Mouse (Mus musculus) naive thymus-derived CD4-positive, alpha-beta T cell, adult 2 months (primary cell): ENCODE results near the gene Gm45713.
"Not testable (repeated sequence)": the region's sequence is repeated elsewhere in the genome, so short reads cannot be mapped to it uniquely, and the experiment has no call there.

Source experiments
- DNase-seq: peaks from one replicate; pipeline ENCODE4 v3.0.0-alpha.2; 2011; ENCODE audit warnings: low read depth

The Gm45713 gene

DNA sequence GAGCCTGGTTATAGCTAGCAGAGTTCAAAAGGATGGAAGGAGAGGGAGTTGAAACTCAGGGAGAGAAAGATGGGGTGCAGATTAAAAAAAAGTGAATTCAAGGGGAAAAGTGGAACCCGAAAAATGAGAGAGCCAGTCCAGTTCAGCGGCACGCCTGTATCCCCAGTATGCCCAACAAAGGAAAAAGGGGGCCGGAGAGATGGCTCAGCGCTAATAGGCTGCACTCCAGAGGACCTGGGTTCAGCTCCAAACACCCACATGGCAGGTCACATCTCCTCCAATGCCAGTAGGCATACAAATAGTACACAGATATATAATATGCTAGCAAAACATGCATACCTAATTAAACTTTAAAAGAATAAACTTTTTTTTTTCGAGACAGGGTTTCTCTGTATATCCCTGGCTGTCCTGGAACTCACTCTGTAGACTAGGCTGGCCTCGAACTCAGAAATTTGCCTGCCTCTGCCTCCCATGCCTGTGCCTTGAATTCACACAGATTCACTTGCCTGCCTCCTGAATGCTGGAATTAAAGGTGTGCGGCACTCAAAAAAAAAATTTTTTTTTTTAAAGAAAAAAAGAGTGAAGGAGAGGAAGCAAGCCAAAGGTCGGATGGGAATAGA, 27.1 kb upstream of the Gm45713 start:
- DNase-seq: no peak

DNA sequence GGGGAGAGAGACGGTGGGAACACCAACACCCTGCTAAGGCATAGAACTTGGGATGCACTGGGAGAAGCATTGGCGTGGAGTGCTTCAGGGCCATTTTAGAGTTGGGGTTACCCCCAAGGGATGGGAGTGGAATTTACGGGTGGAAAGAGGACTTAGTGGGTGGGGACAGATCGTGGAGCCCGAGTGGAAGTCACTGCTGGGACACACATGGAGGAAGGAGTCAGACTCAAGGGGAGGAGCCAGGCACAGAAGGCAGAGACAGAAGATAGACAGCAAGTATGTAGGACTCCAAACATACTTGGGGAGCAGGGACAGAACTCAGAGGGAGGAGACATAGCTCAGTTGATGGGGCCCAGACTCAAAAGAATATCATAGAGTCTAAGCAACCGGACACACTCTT, 26.5 kb upstream of the Gm45713 start:
- DNase-seq: no peak

DNA sequence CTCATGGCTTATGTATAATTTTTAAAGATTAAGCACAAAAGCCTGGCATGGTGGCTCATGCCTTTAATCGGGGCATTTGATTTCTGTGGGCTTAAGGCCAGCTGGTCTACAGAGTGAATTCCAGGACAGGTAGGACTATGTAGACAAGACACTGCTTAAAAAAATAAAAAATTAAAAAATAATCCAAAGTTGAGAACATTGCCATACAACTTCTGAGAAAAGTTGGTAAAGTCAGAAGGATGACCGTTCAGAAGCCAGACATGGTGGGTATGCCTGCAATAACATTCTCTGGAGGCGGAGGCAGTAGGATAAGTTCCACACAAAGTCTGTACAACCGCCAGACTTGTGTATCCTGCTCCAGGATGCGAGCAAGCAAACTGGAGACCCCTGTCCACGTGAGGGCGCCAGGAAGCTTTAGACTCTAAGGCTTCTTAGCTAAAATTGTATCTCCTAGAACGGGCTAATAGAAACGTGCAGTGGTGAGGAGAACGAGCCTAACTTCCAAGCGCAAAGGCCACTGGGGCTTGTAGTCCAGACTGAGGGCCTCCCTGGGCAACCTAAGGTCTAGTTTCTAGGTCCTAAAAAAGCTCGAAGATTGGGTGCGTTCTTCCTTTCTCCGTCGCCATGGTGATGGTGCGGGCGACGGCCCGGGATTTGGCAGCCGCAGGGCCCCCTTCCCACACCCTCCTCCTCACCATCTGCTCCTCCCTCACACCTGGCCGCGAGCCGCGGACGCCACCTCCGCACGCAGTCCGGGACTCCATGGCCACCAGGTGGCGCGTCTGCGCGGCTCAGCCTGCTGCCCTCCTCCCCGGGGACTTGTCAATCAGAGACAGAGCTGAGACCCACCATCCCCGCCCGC, 25.8 kb upstream of the Gm45713 start:
- peak; percentile 93 for DNase-seq

DNA sequence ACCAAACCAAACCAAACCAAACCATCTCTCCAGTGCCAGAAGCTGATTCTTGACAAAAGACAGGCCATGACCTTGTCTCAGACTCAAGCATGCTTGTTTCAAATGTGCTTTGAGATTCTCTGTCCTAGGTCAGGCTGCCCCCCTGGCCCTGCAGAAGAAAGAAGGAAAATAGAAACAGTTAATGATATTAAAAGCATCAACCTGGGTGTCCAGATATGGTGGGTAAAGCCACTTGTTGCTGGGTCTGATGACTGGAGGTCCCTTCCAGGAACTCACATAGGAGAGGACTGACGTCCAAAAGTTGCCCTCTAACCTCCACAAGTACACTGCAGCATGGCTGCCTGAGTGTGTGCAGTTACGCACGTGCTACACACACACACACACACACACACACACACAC, 24.8 kb upstream of the Gm45713 start:
- DNase-seq: no peak

GRCm38 (mm10) chr7:45160316-45160800, 24.3 kb upstream of the Gm45713 start:
- DNase-seq: no peak

DNA sequence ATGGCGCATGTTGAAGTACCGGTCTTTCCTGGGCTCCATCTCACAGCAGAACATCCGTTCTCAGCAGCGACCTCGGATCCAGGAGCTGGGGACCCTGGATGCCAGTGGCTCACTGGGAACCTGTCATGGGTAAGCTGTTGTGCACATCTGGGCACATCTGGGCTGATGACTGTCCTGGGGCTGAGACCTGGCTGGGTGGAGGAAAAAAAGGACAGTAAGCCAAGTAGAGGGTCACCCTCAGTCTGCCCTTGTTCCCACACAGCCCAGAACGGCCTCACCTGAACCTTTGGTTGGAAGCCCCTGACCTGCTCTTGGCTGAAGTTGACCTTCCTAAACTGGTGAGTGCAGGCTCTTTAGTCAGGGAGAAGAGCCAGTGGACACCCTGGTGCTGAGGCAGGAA, 23.0 kb upstream of the Gm45713 start:
- DNase-seq: no peak

DNA sequence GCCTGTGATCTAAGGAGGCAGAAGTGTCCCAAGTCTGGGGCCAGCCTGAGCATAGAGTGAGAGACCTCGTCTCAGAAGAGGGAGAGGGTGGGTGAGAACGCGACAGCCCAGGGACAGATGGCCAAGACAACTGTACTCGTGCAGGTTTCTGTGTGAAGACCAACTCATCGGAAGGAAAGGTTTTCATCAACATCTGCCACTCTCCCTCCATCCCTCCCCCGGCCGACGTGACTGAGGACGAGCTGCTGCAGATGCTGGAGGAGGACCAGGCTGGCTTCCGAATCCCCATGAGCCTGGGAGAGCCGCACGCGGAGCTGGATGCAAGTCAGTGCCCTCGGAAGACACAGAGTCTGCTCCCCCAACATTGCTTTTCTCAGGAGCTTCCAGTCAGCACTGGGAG, 21.4 kb upstream of the Gm45713 start:
- DNase-seq: no peak

DNA sequence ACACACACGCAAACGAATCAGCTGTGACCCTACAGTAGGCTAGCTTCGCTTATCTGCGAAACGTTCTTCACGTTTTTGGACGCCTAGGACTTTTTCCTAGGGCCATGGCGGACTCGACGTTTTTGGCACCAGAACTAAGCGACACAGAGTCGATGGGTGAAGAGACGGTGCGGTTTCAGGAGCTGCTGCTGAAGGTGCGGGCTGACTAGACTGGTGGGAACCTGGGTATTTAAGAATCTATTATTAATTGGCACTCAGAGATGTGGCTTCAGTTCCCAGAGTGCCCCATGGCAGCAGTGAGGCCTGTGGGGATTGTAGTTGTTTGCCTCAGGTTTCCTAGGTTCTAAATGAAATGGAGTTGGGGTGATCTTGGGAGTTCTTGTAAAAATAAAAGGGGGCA, 20.2 kb upstream of the Gm45713 start:
- DNase-seq: no peak

DNA sequence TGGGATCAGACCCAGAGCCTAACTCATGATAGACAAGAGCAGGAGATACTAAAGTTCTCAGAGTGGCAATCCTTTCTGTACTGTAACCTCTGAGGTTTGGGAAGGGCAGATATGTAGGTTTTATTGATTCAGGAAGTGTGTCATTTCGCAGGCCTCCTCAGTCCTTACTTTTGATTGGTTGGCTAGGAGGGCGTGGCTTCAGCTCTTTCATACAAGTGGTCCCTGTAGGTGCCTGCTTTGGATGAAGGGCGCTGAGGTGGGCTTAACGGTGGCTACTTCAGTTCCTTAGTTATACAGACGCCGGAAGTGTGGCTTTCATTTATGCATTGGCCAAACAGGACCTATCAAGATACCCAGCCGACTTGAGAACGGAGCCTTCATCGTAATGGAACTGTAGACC, 19.6 kb upstream of the Gm45713 start:
- no peak for DNase-seq

- DNase-seq: peak; percentile 70
Observed at GRCm38 (mm10) chr7:45154993-45155514, 19.0 kb upstream of the Gm45713 start.

GRCm38 (mm10) chr7:45154096-45154992, 18.3 kb upstream of the Gm45713 start, which contains the start of the genes Pih1d1 and Aldh16a1:
Gene Pih1d1, plus strand, starts transcription at chr7:45154303.
Gene Aldh16a1, minus strand, starts transcription at chr7:45154584.
- peak; percentile 98 for DNase-seq

- DNase-seq: no peak
Observed at GRCm38 (mm10) chr7:45153586-45153985, 17.6 kb upstream of the Gm45713 start.

DNA sequence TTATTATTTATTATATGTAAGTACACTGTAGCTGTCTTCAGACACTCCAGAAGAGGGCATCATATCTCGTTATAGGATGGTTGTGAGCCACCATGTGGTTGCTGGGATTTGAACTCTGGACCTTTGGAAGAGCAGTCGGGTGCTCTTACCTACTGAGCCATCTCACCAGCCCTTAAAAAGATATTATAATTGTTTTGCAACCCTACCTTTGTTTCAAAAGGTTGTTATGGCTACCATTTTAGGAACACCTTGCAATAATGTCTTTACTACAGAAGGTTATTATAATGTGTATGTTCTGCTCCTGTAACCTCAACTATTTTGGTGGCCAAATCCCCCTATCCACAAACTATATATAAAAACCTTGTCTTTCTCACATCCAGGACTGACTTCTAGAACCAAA, 17.0 kb upstream of the Gm45713 start:
- not testable (repeated sequence) for DNase-seq

GRCm38 (mm10) chr7:45151303-45151702, 15.3 kb upstream of the Gm45713 start:
- DNase-seq: no peak

DNA sequence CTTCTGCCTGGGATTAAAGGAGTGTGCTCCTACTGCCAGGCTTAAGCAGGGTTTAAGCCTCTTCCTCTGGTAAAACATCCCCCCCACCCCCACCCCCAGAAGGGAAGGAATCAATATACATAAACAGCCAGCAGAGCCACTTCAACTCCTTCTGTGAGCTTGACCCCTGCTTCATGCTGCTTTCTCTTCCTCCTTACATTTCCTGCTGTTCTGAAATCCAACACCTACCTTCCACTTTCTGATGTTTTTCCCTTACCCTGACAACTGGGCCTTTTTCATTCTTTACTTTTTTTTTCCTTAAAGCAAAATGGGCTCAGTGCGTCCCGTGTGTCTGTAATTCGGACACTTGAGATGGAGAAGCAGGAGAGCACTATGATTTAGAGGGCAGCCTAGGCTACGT, 14.3 kb upstream of the Gm45713 start:
- no peak for DNase-seq

- no peak for DNase-seq
Observed at GRCm38 (mm10) chr7:45149545-45149944, 13.5 kb upstream of the Gm45713 start.

DNA sequence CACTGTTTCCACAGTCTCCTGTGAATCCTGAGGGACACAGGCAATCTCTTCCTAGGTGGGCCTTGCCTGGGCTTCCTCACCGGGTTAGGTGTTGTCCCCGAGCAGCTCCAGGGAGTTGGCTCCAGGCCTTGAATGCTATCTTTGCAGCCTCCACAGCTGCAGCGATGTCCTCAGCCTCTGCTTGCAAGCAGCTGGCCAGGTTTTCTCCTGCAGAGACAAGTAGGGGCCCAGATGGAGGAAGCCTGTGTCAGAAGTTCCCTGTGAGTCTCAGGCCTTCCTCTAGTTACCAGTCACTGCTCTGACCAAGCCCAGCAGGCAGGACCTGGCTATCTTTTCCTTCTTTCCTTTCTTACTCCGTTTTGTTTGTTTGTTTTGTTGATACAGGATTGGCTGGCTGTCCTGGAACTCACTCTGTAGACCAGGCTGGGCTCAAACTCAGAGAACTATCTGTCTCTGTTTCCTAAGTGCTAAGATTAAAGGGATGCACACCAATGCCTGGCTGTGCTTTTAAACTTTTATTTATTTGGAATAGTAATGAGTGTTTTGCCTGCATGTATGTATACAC, 12.6 kb upstream of the Gm45713 start:
- DNase-seq: no peak

GRCm38 (mm10) chr7:45147899-45148298, 11.9 kb upstream of the Gm45713 start:
- no peak for DNase-seq

GRCm38 (mm10) chr7:45147267-45147666, 11.2 kb upstream of the Gm45713 start:
- no peak for DNase-seq

GRCm38 (mm10) chr7:45145460-45145859, 9.4 kb upstream of the Gm45713 start:
- DNase-seq: no peak

DNA sequence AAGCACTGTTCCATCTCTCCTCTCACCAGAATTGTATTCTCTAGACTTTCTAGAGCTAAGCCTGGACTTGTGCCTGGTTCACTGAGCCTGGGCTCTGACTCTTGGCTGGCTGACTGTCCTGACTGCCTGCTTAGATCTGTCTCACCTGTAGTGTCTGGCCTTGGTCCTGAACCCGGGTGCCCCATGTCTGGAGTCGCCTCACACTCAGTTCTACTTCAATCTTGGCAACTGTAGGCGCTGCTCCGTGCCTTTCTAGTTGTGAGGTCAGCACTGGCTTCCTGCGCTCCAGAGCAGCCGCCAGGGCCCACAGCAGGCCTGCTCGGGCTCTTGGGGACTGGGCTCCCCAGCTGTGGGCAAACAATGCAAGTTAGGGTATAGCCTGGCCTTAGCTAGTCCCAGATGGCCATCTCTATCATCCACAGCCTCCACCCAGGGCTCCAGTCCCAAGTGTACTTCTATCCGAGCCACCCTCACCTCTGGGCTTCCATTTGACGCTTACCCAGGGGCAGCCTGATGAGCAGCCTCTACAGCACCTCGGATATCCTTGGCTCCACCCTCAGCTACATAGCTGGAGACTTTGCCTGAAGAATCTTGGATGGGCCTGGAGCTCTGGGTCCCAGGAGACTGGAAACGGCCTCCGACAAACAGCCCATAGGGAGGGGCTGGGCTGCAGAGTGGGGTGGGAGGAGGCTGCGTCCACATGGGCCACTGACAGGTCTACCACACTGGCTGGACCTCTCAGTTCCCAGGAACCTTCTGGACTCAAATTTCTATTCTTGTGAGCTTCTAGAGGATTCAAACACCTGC, 8.5 kb upstream of the Gm45713 start:
- no peak for DNase-seq
